In genomic region chr15:102966776-102967311, GRCm38 (mm10) we compare ENCODE assay signal across 12 mouse cellular contexts. TPM values are rescaled to one million over a fixed set of nuclear protein-coding genes. Genes with fewer than 3 reads are reported as not detected.
A peak's percentile ranks its signal among the peaks of the same experiment; 100 is the strongest.
DNase-seq lines count a peak whose midpoint lies in the region; ATAC-seq and TF ChIP-seq lines count a peak whose summit lies in the region.
"Had no signal": no experiment of that assay in that cellular context is flagged by ENCODE, and none has a peak within 500 bp of the region (broad histone marks: within the 10 kb centered on the region; RNA-seq: fewer than 3 reads in every experiment).

Gene Hoxc10, plus strand, starts transcription at chr15:102966796.

- H3K9me3 ChIP-seq in heart, embryonic 11.5 days (replicated peaks; ENCODE audit: control insufficient read depth, low read length) = no peaks in the 10 kb centered on the region
- H3K9me3 ChIP-seq in intestine, postnatal 0 days (ENCODE audit: control insufficient read depth) = no peaks in the 10 kb centered on the region

- H3K27ac ChIP-seq in heart, embryonic 11.5 days (ENCODE audit: low read depth, low read length) = no peak within 1 kb of the TSS
- 0 out of 2 replicates have a peak within 1 kb of the TSS, but pooled peaks have one; percentile 22 for H3K27ac ChIP-seq in testis, adult 2 months (ENCODE audit: control insufficient read depth, insufficient read depth, low read depth, low read length)
- H3K27ac ChIP-seq in intestine, postnatal 0 days (ENCODE audit: low read depth, low read length) = no peak within 1 kb of the TSS
- H3K27ac ChIP-seq: macrophage had no signal

- peak within 1 kb of the TSS; percentile 14; the same call in 1 of the 2 replicates for H3K4me3 ChIP-seq in heart, embryonic 11.5 days (ENCODE audit: low read depth, low read length)
- H3K4me3 ChIP-seq in testis, adult 2 months (ENCODE audit: control insufficient read depth, low read depth, low read length) = peak within 1 kb of the TSS; percentile 41
- H3K4me3 ChIP-seq in intestine, postnatal 0 days (ENCODE audit: low read depth, low read length) = peak within 1 kb of the TSS; percentile 0; the same call in 1 of the 2 replicates

- H3K36me3 ChIP-seq in heart, embryonic 11.5 days (ENCODE audit: control insufficient read depth, insufficient read depth, low read length) = no peaks in the 10 kb centered on the region
- H3K36me3 ChIP-seq in testis, adult 2 months (ENCODE audit: control insufficient read depth, insufficient read depth, low read length) = no peaks in the 10 kb centered on the region
- H3K36me3 ChIP-seq in intestine, postnatal 0 days (ENCODE audit: control insufficient read depth, insufficient read depth) = no peaks in the 10 kb centered on the region

- H3K27me3 ChIP-seq in heart, embryonic 11.5 days (ENCODE audit: control insufficient read depth, insufficient read depth, low read length) = peaks cover 97% of the 10 kb centered on the region
- peaks cover 11% of the 10 kb centered on the region for H3K27me3 ChIP-seq in testis, adult 2 months (ENCODE audit: control insufficient read depth, insufficient read depth, low read length)
- peaks cover 96% of the 10 kb centered on the region for H3K27me3 ChIP-seq in intestine, postnatal 0 days (replicated peaks; ENCODE audit: control insufficient read depth, insufficient read depth, low read length)

- H3K9ac ChIP-seq in heart, embryonic 11.5 days (ENCODE audit: low read depth, low read length) = no peak within 1 kb of the TSS
- no peak within 1 kb of the TSS for H3K9ac ChIP-seq in intestine, postnatal 0 days (ENCODE audit: low read depth, low read length)

- H3K4me2 ChIP-seq in heart, embryonic 11.5 days = peak within 1 kb of the TSS; percentile 23; the same call in 1 of the 2 replicates
- H3K4me2 ChIP-seq in intestine, postnatal 0 days (replicated peaks; ENCODE audit: low read depth) = peak within 1 kb of the TSS; percentile 25; the same call in 1 of the 2 replicates

- 3% methylated on average over 27 of the region's 27 CpGs for WGBS in heart, embryonic 11.5 days (ENCODE audit: insufficient replicate concordance)
- 4% methylated on average over 27 of the region's 27 CpGs for WGBS in intestine, postnatal 0 days

- DNase-seq in heart, adult 18-20 months = no peak
- no peak for DNase-seq in testis, postnatal 14 days (ENCODE audit: low spot score)
- DNase-seq in urinary bladder, postnatal 14 days (ENCODE audit: low spot score) = no peak
- no peak for DNase-seq in right cerebral cortex, adult 18-20 months
- no peak for DNase-seq in frontal cortex, postnatal 36 days (ENCODE audit: low spot score in 2 of 2)

- TF ChIP-seq CTCF in testis, adult 2 months (IDR thresholded peaks at IDR 0.05; ENCODE audit: control insufficient read depth, insufficient read depth, insufficient replicate concordance, low read depth, low read length) = no peak
- TF ChIP-seq CTCF in intestine, postnatal 0 days (IDR thresholded peaks at IDR 0.05; ENCODE audit: low read depth) = no peak

- 0 out of 2 replicates have a peak, but pooled peaks have one; percentile 7 for ATAC-seq in heart, embryonic 11.5 days (replicated peaks; ENCODE audit: insufficient number of reproducible peaks, low FRiP score, low TSS enrichment)
- peak; percentile 21; the same call in 1 of the 2 replicates for ATAC-seq in intestine, postnatal 0 days

- 0 out of 2 replicates have a peak, but pooled peaks cover 2% of the 10 kb centered on the region for H3K4me1 ChIP-seq in heart, embryonic 11.5 days (ENCODE audit: control insufficient read depth, insufficient read depth, low read length)
- H3K4me1 ChIP-seq in testis, adult 2 months (ENCODE audit: control insufficient read depth, insufficient read depth, low read length) = peaks cover 9% of the 10 kb centered on the region
- H3K4me1 ChIP-seq in intestine, postnatal 0 days (replicated peaks; ENCODE audit: control insufficient read depth, insufficient read depth, low read length) = no peaks in the 10 kb centered on the region

- TF ChIP-seq POLR2A in testis, adult 2 months (IDR thresholded peaks at IDR 0.05; ENCODE audit: control insufficient read depth, low read depth, low read length) = no peak

RNA-seq across cellular contexts. Expression of gene Hoxc10, which starts in this region (rescaled TPM):
- polyA plus RNA-seq in heart, embryonic 11.5 days (2014; fragmentation: Nextera tagmentation; extraction: Ambion mirVana) = 0.10 and 0.18 TPM in 2 replicates
- total RNA-seq in heart, adult 18-20 months (2021) = not detected
- 0.29 and 0.31 TPM in 2 replicates for polyA plus RNA-seq in testis, adult 2 months (2012; rRNA removed)
- 0.25 TPM in 1 of 2 replicates, not detected in the other for polyA plus RNA-seq in intestine, postnatal 0 days (2015; fragmentation: Nextera tagmentation; extraction: Ambion mirVana)
- total RNA-seq: granulocyte monocyte progenitor cell, adult 5-6 weeks had no signal
- polyA plus RNA-seq: brain, embryonic 14.5 days; macrophage; spleen, adult 2 months had no signal

Comparison
In these comparisons a context has a peak if more than half of its experiments do, and no peak if none do; other contexts are left out.
1. Peak in ATAC-seq, H3K4me3 ChIP-seq and H3K4me2 ChIP-seq in heart, embryonic 11.5 days; RNA of the gene not detected or under 1 TPM.
2. Peak in ATAC-seq, H3K4me3 ChIP-seq and H3K4me2 ChIP-seq in intestine, postnatal 0 days; RNA of the gene not detected or under 1 TPM.